Mouse (Mus musculus): ENCODE measurements around the gene Synpo2.
"Not testable (repeated sequence)": the region's sequence is repeated elsewhere in the genome, so short reads cannot be mapped to it uniquely, and the experiment has no call there.

DNA sequence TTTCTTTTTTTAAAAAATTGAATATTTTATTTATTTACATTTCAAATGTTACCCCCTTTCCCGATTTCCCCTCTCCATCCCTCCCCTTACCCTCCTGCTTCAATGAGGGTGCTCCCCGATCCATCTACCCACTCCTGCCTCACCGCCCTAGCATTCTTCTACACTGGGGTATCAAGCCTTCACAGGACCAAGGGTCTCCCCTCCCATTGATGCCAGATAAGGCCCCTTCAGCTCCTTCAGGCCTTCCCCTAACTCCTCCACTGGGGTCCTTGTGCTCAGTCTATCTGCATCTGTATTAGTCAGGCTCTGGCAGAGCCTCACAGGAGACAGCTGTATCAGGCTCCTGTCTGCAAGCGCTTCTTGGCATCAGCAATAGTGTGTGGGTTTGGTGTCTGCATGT lies 109.2 kb downstream of the Synpo2 start:
- not testable (repeated sequence) for TF ChIP-seq CTCF (IDR thresholded peaks at IDR 0.05; ENCODE audit: control insufficient read depth, insufficient read depth, insufficient read length); MAX (IDR thresholded peaks at IDR 0.05); MYOG (IDR thresholded peaks at IDR 0.05; ENCODE audit: control insufficient read depth, extremely low read depth, insufficient read length); USF1 (IDR thresholded peaks at IDR 0.05; ENCODE audit: low read depth)

Measured in C2C12 (cell line).